Mouse (Mus musculus): Measurements from ENCODE around the gene Fam172a. TPM values are rescaled to one million over a fixed set of nuclear protein-coding genes. Genes with fewer than 3 reads are reported as not detected.

The Fam172a gene
- polyA plus RNA-seq, 1 experiment from 2014 or later: 27.0 TPM

GRCm38 (mm10) chr13:78200991-78201870, 499.4 kb downstream of the Fam172a start:
- Histone ChIP-seq H3K4me2 (peak overlapping the region; percentile 89), H3K27me3 (peaks cover 70% of the 10 kb centered on the region), H3K9me3 (no peaks in the 10 kb centered on the region), H3K36me3 (no peaks in the 10 kb centered on the region), H3K27ac (no peak overlapping the region), H3K9ac (replicated peaks) (no peak overlapping the region), H3K4me1 (replicated peaks) (peaks cover 28% of the 10 kb centered on the region), H3K4me3 (replicated peaks) (peak overlapping the region; percentile 59)
- peak; percentile 69 for ATAC-seq (ENCODE audit: insufficient number of reproducible peaks, insufficient read depth, low FRiP score, low TSS enrichment, low read depth)
- 1% methylated on average over 28 of the region's 30 CpGs for WGBS

- peak overlapping the region; percentile 89 for H3K4me2 ChIP-seq
- no peaks in the 10 kb centered on the region for H3K36me3 ChIP-seq
- peaks cover 28% of the 10 kb centered on the region for H3K4me1 ChIP-seq (replicated peaks)
- peak overlapping the region; percentile 59 for H3K4me3 ChIP-seq (replicated peaks)
- WGBS: 2% methylated on average over 22 of the region's 22 CpGs
- no peaks in the 10 kb centered on the region for H3K9me3 ChIP-seq
- H3K27me3 ChIP-seq: peaks cover 69% of the 10 kb centered on the region
- H3K9ac ChIP-seq (replicated peaks): peak overlapping the region; percentile 61; the same call in 1 of the 2 replicates
- 0 out of 2 replicates have a peak, but pooled peaks have one; percentile 44 for ATAC-seq (ENCODE audit: insufficient number of reproducible peaks, insufficient read depth, low FRiP score, low TSS enrichment, low read depth)
- H3K27ac ChIP-seq: no peak overlapping the region
These were observed 500.2 kb downstream of the Fam172a start for GRCm38 (mm10) chr13:78201871-78202565.

- WGBS: under 1% methylated on average over 47 of the region's 47 CpGs
- no peaks in the 10 kb centered on the region for H3K36me3 ChIP-seq
- H3K4me3 ChIP-seq (replicated peaks): peak overlapping the region; percentile 59
- no peak; the same call in 1 of the 2 replicates for ATAC-seq (ENCODE audit: insufficient number of reproducible peaks, insufficient read depth, low FRiP score, low TSS enrichment, low read depth)
- H3K27me3 ChIP-seq: peaks cover 67% of the 10 kb centered on the region
- H3K27ac ChIP-seq: peak overlapping the region; percentile 56; the same call in 1 of the 2 replicates
- H3K9ac ChIP-seq (replicated peaks): peak overlapping the region; percentile 61
- peaks cover 22% of the 10 kb centered on the region for H3K4me1 ChIP-seq (replicated peaks)
- no peaks in the 10 kb centered on the region for H3K9me3 ChIP-seq
- peak overlapping the region; percentile 89 for H3K4me2 ChIP-seq
These were observed 500.9 kb downstream of the Fam172a start for GRCm38 (mm10) chr13:78202574-78203347.

- peaks cover 16% of the 10 kb centered on the region for H3K4me1 ChIP-seq (replicated peaks)
- peak overlapping the region; percentile 56; the same call in 1 of the 2 replicates for H3K27ac ChIP-seq
These were observed 501.7 kb downstream of the Fam172a start for GRCm38 (mm10) chr13:78203348-78204061.

GRCm38 (mm10) chr13:78205426-78205825, 503.6 kb downstream of the Fam172a start:
- Histone ChIP-seq H3K4me2 (no peak overlapping the region), H3K4me3 (replicated peaks) (no peak overlapping the region), H3K9ac (replicated peaks) (no peak overlapping the region), H3K4me1 (replicated peaks) (peaks cover 26% of the 10 kb centered on the region), H3K36me3 (no peaks in the 10 kb centered on the region), H3K27ac (no peak overlapping the region), H3K9me3 (no peaks in the 10 kb centered on the region), H3K27me3 (peaks cover 79% of the 10 kb centered on the region)
- ATAC-seq (ENCODE audit: insufficient number of reproducible peaks, insufficient read depth, low FRiP score, low TSS enrichment, low read depth): no peak

More at GRCm38 (mm10) chr13:78203348-78204061, 501.7 kb downstream of the Fam172a start:
- peak; percentile 32; the same call in 1 of the 2 replicates for ATAC-seq (ENCODE audit: insufficient number of reproducible peaks, insufficient read depth, low FRiP score, low TSS enrichment, low read depth)
- H3K4me3 ChIP-seq (replicated peaks): peak overlapping the region; percentile 59
- H3K36me3 ChIP-seq: no peaks in the 10 kb centered on the region
- peak overlapping the region; percentile 61 for H3K9ac ChIP-seq (replicated peaks)
- no peaks in the 10 kb centered on the region for H3K9me3 ChIP-seq
- WGBS: under 1% methylated on average over 37 of the region's 37 CpGs
- H3K27me3 ChIP-seq: peaks cover 72% of the 10 kb centered on the region
- peak overlapping the region; percentile 89 for H3K4me2 ChIP-seq

- WGBS: 38% methylated on average over 7 of the region's 7 CpGs
- H3K4me1 ChIP-seq (replicated peaks): peaks cover 32% of the 10 kb centered on the region
- no peaks in the 10 kb centered on the region for H3K36me3 ChIP-seq
- H3K27me3 ChIP-seq: peaks cover 88% of the 10 kb centered on the region
- no peak overlapping the region for H3K4me3 ChIP-seq (replicated peaks)
- ATAC-seq (ENCODE audit: insufficient number of reproducible peaks, insufficient read depth, low FRiP score, low TSS enrichment, low read depth): no peak
- H3K9ac ChIP-seq (replicated peaks): no peak overlapping the region
- H3K9me3 ChIP-seq: no peaks in the 10 kb centered on the region
- H3K4me2 ChIP-seq: no peak overlapping the region
- no peak overlapping the region for H3K27ac ChIP-seq
These were observed 505.1 kb downstream of the Fam172a start for GRCm38 (mm10) chr13:78206891-78207430.

- H3K9me3 ChIP-seq: no peaks in the 10 kb centered on the region
- no peak overlapping the region for H3K9ac ChIP-seq (replicated peaks)
- no peak overlapping the region for H3K27ac ChIP-seq
- H3K36me3 ChIP-seq: no peaks in the 10 kb centered on the region
- ATAC-seq (ENCODE audit: insufficient number of reproducible peaks, insufficient read depth, low FRiP score, low TSS enrichment, low read depth): no peak
- no peak overlapping the region for H3K4me3 ChIP-seq (replicated peaks)
- H3K27me3 ChIP-seq: peaks cover 88% of the 10 kb centered on the region
- no peak overlapping the region for H3K4me2 ChIP-seq
- 4% methylated on average over 12 of the region's 12 CpGs for WGBS
- peaks cover 27% of the 10 kb centered on the region for H3K4me1 ChIP-seq (replicated peaks)
These were observed 506.2 kb downstream of the Fam172a start for GRCm38 (mm10) chr13:78207796-78208645.

GRCm38 (mm10) chr13:78208689-78209410, 507.0 kb downstream of the Fam172a start:
- H3K27me3 ChIP-seq: peaks cover 87% of the 10 kb centered on the region
- H3K9ac ChIP-seq (replicated peaks): no peak overlapping the region
- H3K4me2 ChIP-seq: no peak overlapping the region
- no peak overlapping the region for H3K27ac ChIP-seq
- H3K4me3 ChIP-seq (replicated peaks): no peak overlapping the region
- H3K36me3 ChIP-seq: no peaks in the 10 kb centered on the region
- H3K9me3 ChIP-seq: no peaks in the 10 kb centered on the region
- H3K4me1 ChIP-seq (replicated peaks): peaks cover 30% of the 10 kb centered on the region
- WGBS: 6% methylated on average over 14 of the region's 14 CpGs
- ATAC-seq (ENCODE audit: insufficient number of reproducible peaks, insufficient read depth, low FRiP score, low TSS enrichment, low read depth): no peak

GRCm38 (mm10) chr13:78209611-78210028, 507.8 kb downstream of the Fam172a start:
- H3K27ac ChIP-seq: no peak overlapping the region
- H3K4me2 ChIP-seq: peak overlapping the region; percentile 70
- H3K9me3 ChIP-seq: no peaks in the 10 kb centered on the region
- ATAC-seq (ENCODE audit: insufficient number of reproducible peaks, insufficient read depth, low FRiP score, low TSS enrichment, low read depth): no peak
- no peak overlapping the region; the same call in 1 of the 2 replicates for H3K9ac ChIP-seq (replicated peaks)
- peaks cover 22% of the 10 kb centered on the region for H3K4me1 ChIP-seq (replicated peaks)
- H3K36me3 ChIP-seq: no peaks in the 10 kb centered on the region
- peak overlapping the region; percentile 36 for H3K4me3 ChIP-seq (replicated peaks)
- peaks cover 80% of the 10 kb centered on the region for H3K27me3 ChIP-seq
- WGBS: 2% methylated on average over 12 of the region's 12 CpGs

Data from limb, embryonic 12.5 days (tissue).